Mouse (Mus musculus) monocyte, adult 5-6 weeks (primary cell): ENCODE results near the gene Znrd1. TPM values are rescaled to one million over a fixed set of nuclear protein-coding genes. Genes with fewer than 3 reads are reported as not detected.

ENCODE experiments used
- ATAC-seq: fragments of 153-309, 156-312 bp; replicated peaks from 2 replicates; pipeline ENCODE4 v1.8.0; 2017; ENCODE audit warnings: mild to moderate bottlenecking; ENCODE audit not compliant: low TSS enrichment, insufficient number of reproducible peaks, severe bottlenecking, poor library complexity, low FRiP score
- total RNA-seq: library from RNA; stranded (forward); fragments of 200-1000, 200-491, 200-594 nt; gene quantifications from 3 replicates; pipeline ENCODE4 v1.2.3, GENCODE M21; 2017

The Znrd1 gene
- total RNA-seq, 1 experiment from 2014 or later, result 28.2 TPM

DNA sequence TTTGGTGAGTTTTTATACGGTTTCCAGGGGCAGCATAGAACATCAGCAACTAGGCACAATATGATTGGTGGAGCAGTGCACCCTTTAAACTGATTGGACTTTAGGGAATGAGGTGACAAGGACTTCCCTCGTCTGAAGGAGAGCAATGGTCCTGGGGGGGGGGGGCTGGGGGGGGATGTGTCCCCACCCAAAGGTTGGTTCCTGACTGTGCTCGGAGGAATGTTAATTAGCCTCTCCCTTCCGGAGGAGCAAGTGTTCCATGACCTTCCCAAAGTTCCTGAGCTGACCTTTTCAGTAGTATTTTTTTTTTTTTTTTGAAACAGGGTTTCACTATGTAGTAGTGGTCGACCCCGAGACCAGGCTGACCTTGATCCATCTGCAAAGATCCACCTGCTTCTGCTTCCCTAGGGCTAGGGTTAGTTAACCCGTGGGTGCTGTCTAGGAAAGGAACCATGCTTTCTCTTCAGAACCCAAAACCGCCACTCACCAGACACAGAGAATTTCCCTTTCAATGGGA lies 15.0 kb upstream of the Znrd1 start:
- no peak for ATAC-seq

DNA sequence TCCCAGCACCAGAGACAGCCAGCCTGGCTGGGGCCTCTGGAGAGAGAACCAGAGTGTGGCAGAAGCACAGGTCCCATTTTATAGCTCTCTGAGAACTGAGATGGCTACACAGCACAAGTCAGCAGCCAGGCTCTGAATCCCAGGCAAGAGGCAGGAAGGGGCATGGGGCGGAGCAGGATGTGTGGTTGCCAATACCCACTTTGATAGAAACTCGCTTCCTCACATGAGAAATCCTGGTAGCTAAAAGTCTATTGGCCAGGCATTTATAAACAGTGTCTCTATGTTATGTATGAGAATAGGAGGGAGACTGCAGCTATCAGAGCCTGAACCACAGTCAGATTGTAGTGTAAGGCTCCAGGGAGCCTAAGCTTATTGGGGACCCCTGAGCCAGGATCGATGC lies 14.4 kb upstream of the Znrd1 start:
- ATAC-seq, result no peak

DNA sequence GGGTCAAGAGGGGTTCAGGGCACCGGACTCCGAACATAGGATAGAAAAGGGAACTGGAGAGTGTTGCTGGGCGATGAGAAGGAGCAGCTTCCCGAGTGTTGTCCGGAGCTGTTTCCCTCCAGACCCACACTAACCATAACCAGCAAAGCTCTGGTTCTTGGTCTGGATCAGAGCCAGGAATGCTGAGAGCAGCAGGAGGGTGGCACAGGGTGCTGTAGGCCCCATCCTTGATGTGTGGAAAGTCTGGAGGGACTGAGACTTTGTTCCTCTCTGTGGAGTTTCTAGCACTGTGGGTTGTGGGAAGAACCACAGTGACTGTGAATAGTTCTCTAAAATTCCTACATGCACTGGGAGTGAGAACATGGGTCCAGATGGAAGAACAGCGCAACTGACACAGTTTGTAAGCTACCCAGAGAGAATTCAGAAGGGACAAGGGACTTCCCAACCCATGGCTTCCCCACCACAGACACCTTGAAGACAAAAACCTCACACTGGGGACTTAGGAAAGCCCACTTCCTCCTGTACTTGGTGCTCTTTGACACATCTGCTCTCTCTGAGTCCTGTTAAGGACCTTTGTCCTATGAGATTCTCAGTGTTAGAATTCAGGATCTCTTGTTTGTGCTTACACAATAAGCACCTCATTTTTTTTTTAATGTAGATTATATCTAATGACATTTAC lies 13.0 kb upstream of the Znrd1 start:
- ATAC-seq, result no peak

DNA sequence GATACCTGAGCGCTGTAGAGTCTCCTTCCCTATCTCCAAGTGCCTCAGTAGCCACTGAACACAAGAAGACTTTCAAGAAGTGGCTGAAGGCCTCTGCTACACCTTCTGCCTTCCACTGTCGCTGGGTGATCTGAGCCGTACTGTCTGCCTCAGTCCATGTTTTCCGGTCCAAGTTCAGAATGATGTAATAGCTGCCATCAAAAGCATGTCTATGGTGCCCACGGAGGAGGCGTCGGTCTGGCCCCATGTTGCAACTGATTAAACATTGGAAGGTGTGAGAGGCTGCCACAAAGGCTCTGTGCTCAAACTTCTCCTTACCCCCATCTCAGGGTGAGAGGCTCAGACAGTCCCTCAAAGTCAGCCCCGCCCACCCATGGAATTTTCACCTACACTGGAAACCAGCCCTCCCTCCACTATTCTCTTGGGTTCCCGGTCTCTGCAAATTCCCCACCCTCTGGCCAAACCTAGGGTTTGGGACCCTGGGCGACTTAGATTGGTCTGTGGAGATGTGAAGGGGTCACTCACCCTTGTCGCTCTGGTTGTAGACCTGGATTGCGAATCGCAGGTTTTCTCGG lies 12.0 kb upstream of the Znrd1 start:
- ATAC-seq, result no peak

DNA sequence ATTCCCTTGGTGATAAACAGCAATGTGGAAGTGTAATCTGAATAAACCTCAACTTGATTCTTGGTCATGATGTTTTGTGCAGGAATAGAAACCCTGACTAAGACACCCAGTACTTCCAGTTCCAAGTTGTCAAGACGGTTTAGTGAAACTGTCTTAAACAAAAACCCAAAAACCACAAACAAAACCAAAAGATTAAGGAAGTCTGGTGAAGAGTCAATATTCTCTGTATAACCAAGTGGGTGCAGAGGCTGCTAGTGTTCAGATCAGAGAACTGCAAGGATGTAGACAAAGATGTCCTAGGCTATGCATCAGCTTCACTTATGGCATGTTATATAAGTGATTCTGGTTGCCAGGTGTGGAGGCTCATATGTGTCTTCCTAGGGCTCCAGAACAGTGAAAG lies 8.5 kb upstream of the Znrd1 start:
- no peak for ATAC-seq

DNA sequence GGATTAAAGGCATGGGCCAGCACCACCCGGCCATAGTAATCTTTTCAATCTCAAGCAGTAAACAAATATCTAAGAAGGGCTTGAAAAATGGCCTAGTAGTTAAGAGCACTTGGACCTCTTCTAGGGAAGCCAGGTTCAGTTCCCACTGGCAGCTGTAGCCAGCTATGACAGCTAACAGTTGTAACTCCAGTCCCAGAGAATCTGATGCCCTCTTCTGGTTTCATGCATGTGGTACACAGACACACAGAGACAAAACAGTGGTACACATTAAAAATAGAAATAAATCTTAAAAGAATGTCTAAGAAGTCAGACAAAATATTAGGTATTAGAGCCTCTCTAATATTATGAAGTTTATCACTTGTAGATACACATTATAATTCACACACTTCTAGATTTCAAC lies 2.8 kb upstream of the Znrd1 start:
- ATAC-seq, result no peak

DNA sequence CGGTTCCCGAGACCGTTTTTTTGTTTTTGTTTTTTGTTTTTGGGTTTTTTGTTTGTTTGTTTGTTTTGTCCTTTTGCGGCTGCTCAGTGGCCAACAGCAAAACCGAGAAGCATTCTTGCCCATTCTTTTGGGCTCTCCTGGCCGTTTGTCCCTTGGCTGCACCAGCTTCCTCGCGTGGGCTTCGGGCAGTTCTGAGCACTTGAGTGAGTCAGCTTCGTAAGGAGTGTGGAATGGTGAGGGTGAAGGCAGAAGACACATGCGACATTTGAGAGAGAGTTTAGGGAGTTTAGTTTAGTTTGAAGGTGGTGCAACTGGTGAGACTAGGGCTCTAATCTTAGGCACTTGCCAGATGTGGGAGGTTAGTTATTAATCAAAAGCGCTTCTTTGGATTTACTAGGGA lies 525 bp upstream of the Znrd1 start:
- no peak for ATAC-seq

DNA sequence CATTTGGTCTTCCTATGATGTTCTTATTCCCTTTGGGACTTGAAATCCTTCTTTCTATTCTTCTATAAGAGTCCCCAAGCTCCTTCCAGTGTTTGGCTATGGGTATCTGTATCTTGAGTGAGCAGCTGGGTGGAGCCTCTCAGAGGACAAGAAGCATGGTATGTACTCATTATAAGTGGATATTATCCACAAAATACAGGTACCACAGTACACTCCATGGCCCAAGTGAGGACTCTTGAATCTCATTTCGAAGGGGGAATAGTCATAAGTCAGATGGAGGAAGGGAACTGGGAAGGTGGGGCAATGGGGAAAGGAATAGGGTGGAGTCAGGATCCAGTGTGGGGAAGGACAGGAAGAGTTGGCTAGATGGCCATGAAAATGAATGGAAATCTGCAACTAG lies 5.3 kb downstream of the Znrd1 start:
- no peak for ATAC-seq

DNA sequence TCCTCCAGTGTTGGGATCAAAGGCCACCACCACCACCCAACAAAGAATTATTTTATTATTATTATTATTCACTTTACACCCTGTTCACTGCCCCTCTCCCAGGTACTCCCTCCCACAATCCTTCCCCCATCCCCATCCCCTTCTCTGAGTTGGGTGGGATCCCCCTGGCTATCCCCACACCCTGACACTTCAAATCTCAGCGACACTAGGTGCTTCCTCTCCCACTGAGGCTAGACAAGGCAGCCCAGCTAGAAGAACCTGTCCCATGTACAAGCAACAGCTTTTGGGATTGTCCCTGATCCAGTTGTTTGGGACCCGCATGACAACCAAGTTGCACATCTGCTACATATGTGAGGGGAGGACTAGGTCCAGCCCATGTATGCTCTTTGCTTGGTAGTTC lies 5.7 kb downstream of the Znrd1 start:
- no peak for ATAC-seq

DNA sequence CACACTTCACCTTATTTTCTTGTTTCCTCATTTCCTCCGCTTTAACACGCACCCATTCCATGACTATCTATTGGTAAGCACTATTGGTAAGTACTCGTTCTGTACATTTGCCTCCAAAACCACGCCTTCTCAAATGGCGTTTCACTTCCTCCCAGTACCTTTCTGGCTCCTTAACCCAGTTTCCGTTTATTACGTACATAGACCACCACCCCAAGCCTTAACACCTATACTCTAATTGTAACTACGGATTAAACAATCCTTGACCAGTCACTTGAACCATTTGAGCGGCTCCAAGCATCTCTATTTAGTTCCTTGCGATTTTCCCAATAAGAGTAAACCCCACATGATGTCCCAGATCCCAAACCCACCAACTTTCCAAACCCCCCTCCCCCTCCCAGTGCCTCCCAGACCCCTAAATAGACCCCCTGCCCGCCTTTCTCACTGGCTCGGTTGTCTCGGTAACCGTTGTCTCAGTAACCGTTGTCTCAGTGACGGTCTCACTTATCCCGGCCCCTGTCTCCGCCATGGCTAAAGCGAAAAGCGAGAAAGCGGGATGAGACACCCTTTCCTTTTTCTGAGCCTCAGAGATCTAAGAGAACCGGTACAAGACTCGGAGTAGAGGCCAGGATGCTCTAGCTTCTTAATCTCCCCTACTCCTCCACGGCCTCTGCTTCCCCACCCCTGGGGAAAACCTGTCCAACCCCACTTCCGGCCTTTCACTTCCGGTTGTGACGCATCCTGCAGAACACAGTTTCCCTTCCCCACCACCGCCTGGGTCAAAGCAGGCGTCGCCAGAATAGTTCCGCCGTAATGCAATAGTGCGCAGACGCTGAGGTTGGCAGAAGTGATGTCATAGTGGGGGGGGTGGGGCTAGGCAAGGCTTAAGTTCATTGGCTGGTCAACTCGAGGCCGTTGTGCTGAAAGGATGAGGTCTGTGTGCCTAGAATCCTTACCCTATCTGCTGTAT lies 7.1 kb downstream of the Znrd1 start, which contains the start of gene Ppp1r11:
Gene Ppp1r11, minus strand, starts transcription at position 761 of the 967 bp plus-strand sequence.
- ATAC-seq, result peak; percentile 96

DNA sequence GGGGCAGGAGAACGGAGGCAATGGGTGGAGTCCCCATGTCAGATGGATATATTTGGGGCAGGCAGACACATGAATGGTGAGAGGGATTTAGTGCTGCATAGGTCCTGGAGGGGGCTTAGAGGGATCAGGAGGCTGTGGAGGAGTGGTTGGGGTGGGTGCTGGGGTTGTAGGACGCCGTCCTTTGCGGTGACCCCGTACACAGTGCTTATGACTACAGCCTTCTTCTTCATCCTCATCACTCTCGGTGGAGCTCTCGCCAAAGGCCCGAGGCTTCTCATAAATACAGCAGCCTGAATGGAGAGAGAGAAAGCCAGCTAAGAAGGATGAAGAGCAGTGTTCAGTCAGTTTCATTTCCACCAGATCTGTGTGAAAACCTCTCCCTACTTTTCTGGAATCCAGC lies 9.1 kb downstream of the Znrd1 start:
- ATAC-seq, result no peak

DNA sequence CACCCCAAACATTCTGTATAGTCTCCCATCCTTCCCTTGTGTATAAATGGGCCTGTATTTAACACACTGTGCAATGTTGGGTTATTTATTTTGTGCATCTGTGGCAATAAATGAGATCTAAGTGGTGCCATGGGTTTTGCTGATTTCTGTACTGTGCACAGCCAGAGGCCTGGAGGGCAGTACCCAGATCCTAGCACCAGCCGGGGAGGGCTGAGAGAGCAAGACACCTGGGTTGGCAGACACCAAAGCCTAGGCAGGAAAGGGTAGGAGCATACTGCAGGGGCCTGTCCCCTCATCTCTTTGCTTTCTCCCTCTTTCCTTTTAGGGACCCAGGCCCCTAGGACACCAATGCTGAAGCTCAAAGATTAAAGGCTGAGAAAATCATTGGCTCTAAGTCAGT lies 10.1 kb downstream of the Znrd1 start:
- ATAC-seq, result no peak

DNA sequence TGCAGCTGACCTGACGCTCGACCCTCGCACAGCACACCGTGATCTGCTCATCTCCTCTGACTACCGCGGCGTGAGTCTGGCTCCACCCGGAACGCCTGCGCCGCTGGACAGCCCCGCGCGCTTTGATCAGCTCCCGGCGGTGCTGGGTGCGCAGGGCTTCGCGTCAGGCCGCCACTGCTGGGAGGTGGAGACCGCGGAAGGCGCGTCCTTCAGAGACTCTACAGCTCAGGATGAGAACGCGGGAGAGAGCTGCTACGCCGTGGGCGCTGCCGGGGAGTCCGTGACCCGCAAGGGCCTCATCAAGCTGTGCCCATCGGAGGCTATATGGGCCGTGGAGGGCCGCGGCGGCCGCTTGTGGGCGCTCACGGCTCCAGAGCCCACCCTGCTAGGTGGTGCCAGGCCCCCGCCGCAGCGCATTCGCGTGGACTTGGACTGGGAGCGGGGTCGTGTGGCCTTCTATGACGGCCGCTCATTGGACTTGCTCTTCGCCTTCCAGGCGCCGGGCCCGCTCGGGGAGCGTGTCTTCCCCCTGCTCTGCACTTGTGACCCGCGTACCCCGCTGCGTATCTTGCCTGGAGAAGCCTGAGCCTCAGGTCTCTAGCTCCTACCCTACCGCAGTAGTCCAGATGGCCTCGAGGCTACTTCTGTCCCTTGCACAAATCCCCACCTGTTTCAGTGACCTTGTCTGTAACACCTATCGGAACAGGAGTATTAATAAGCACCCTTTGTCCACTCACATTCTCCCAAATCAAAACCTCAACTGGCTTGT lies 11.1 kb downstream of the Znrd1 start:
- no peak for ATAC-seq

DNA sequence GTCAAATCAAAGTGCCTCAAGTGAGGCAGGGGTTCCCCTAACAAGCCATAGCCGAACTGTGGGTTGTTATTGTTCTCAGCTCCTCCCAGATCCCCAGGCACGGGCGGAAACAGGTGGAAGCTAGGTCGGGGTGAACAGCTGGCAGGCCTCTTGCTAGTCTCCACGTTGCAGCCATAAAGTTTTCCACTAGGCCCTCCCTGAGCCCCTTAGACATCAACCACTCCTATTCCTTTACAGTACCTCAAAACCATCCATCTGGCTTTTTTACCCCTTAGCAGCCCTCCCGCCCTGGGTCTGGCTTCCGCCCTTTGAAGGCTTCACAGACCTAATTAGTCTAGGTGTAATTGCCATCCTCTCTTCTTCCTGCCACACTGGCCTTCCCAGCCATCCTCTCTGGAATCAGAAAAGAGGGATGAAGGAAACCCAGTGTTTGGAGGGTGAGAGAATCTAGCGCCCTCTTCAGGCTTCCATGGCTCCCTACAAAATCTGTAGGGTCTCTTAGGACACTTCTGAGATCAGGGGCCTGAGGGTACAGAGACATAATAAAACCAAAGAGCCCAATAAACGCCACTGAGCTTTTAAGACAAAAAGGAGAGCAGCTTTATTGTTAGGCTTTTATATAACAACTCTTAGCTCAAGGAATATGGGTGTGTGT lies 14.1 kb downstream of the Znrd1 start:
- no peak for ATAC-seq

DNA sequence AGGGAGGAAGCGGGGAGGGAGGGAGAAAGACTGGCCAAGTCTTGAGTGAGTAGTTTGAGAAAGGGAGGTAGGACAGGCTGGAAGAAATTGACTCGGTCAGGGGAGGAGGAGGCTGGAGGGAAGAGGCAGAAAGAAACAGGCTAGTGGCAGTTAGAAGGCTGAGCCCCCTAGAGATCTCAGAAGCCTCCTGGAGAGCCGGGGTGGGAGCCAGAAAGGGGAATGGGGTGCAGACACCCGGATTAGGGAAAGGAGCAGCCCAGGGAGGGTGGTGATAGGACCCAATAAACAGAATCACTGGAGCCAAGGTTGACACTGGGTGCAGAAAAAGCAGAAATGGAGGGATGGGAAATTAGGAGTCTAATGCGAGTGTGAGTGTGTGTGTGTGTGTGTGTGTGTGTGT lies 14.7 kb downstream of the Znrd1 start:
- ATAC-seq, result no peak

DNA sequence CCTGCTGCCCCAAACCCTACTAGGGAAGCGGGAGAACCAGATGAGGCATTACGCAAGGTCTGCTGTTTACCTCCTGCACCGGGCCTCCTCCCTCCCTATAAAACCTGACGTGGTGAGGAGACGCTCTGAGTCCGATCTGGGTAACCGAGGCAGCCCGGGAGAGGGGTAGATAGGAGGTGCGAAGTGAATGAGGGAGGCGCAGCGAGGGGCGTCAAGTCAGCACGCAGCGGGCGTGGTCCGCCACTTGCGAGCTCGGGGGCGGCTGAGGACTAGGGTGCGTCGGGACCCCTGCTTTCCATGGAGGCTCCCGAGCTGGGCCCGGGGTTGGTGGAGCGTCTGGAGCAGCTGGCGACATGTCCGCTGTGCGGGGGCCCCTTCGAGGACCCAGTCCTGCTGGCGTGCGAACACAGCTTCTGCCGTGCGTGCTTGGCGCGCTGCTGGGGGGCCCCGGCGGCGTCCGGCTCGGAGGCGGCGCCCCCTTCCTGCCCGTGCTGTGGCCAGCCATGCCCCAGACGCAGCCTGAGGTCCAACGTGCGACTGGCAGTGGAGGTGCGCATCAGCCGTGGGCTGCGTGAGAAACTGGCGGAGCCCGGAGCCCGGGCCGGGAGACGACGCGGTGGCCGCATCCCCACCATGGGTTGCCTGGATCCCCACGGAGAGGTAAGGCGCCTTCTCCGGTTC lies 15.4 kb downstream of the Znrd1 start, which contains the start of gene Rnf39:
Gene Rnf39, plus strand, starts transcription at position 128 of the 681 bp plus-strand sequence.
- ATAC-seq, result no peak

DNA sequence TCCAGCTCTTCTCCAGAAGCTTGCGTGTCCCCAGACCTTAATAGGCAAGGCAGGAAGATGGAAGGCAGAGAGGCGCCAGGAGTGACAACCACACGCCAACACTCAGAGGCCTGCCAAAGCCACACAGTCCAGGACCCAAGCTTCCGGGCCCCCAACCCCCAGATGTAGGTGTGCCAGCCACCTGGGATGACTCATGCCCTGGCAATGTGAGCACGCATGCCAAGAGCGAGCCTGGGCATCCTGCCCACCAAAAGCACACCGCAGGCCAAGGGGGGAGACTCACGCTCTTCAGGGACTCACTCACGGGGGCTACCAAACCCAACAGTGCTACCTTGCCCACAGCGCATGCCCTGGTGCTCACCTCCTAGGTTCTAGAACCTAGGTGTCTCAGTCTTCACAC lies 16.0 kb downstream of the Znrd1 start:
- no peak for ATAC-seq

DNA sequence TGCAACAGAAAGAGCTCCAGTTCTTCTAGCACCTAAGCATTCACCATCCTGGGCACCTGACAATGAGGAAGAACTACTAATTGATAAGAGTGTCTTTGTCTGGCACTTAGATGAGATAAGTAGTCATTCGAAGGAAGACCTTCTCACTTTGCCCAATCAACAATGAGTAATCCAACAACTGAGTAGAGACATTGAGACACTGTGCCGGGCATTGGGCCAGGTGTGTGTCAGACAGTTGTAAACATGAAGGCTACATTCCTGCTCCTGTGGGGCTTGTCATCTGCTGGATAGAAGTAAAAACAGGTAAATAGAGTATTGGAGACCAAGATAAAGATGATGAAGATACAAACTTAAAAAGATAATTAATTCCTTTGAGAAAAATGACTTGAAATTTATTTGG lies 20.3 kb downstream of the Znrd1 start:
- ATAC-seq, result no peak
